Mouse (Mus musculus) thymus, adult 2 months (tissue): Measurements from ENCODE around the gene Ube2e3. TPM values are rescaled to one million over a fixed set of nuclear protein-coding genes. Genes with fewer than 3 reads are reported as not detected.
A peak's percentile ranks its signal among the peaks of the same experiment; 100 is the strongest.

ENCODE experiments used
- DNase-seq: peaks from one replicate; pipeline ENCODE4 v3.0.0; 2021
- H3K27ac ChIP-seq: fragments of 200-500 bp; 2 replicates; pipeline ENCODE4 v1.5.1; 2012; ENCODE audit warnings: low read length, control low read depth; ENCODE audit not compliant: control insufficient read depth, insufficient read depth
- H3K27me3 ChIP-seq: fragments of 200-500 bp; 2 replicates; pipeline ENCODE4 v1.6.1; 2012; ENCODE audit warnings: mild to moderate bottlenecking, low read length, moderate library complexity, mixed read lengths; ENCODE audit not compliant: control insufficient read depth, insufficient read depth
- H3K36me3 ChIP-seq: fragments of 200-500 bp; 2 replicates; pipeline ENCODE4 v1.6.1; 2012; ENCODE audit warnings: mild to moderate bottlenecking, low read length, moderate library complexity; ENCODE audit not compliant: control insufficient read depth, insufficient read depth
- H3K4me1 ChIP-seq: fragments of 200-500 bp; replicated peaks from 2 replicates; pipeline ENCODE4 v1.6.1; 2012; ENCODE audit warnings: low read length; ENCODE audit not compliant: control insufficient read depth, insufficient read depth
- H3K4me3 ChIP-seq: fragments of 200-500 bp; 2 replicates; pipeline ENCODE4 v1.5.1; 2012; ENCODE audit warnings: mild to moderate bottlenecking, low read length, control low read depth, moderate library complexity; ENCODE audit not compliant: control insufficient read depth, insufficient read depth
- CTCF ChIP-seq: fragments of 200-500 bp; IDR thresholded peaks from 2 replicates; pipeline ENCODE4 v1.5.1; 2012; ENCODE audit warnings: mild to moderate bottlenecking, control low read depth, low read length, moderate library complexity, borderline replicate concordance; ENCODE audit not compliant: control insufficient read depth, poor library complexity, insufficient read depth; ENCODE audit errors: extremely low read depth
- POLR2A ChIP-seq: fragments of 200-500 bp; IDR thresholded peaks from 2 replicates; pipeline ENCODE4 v1.6.1; 2012; ENCODE audit warnings: mild to moderate bottlenecking, low read length, control low read depth, moderate library complexity; ENCODE audit not compliant: control insufficient read depth, poor library complexity, insufficient read depth; ENCODE audit errors: extremely low read depth
- WGBS: fragments of 180-500 bp; shearing (Covaris S2); methylation state at CpG from one replicate; pipeline ENCODE4 v1.1.7; 2018; 5-methylcytosine and 5-hydroxymethylcytosine counted together
- polyA plus RNA-seq: library from polyadenylated mRNA; depleted of rRNA; stranded (reverse); fragments of >200 nt; gene quantifications from 2 replicates; pipeline ENCODE4 v1.2.3, GENCODE M21; 2012

The Ube2e3 gene
- polyA plus RNA-seq, 1 experiment, result 37.3 TPM

DNA sequence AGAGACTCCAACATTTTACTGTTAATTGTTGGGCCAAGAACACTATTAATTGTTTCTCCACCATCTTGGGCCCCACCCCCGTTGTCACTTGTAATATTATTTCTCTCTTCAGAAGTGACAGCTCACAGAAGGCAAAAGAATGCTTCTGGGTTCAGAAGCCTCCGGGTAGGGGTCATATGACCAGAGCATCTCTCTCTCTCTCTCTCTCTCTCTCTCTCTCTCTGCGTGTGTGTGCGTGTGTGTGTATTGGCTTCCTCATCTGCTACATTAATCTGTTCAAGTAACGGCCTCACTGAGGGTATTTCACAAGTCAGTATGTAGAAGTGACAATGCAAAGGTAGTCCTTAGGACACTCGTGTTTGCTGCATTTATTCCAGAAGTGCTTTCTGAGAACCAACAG is 9.3 kb upstream of the Ube2e3 start:
- WGBS, result 95% methylated on average over 6 of the region's 6 CpGs
- no peak overlapping the region for H3K27ac ChIP-seq

DNA sequence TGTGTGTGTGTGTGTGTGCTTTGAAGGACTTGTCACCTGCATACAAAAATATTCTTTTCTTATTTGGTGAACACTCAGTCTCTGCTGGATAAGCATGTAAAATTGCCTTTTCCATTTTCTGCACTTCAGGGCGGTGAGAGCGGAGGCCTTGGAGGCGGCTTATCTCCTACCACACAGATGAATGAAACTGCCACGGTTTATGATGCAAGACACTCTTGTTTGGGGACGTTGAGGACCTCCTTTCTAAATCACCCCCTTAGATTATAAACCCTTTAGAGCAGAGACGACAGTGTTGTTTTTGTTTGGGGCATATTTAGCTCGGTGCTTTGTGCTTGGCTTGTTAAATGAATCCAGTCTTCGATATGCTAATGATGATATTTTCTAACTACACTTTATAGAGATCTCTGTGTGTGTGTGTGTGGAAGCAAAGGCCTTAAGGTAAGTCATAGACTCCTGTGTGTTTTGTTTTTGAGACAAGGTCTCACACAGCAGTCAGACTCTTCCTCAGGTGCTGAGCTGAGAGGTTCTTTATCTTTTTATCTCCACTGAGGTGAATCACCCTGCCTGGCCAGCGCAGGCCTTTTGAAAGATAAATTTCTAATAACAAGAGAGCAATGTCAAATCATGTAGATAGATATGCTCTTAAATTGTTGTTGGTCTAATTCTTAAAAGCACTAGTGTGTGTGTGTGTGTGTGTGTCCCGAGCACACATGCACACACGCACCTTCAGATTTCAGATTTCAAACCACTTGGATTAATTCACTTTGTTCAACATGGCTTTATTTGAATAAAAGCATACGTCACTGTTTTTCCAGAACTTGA is 8.4 kb upstream of the Ube2e3 start:
- Histone ChIP-seq H3K4me1 (peaks cover 2% of the 10 kb centered on the region; the same call in 1 of the 2 replicates), H3K27me3 (no peaks in the 10 kb centered on the region), H3K27ac (no peak overlapping the region), H3K4me3 (no peak overlapping the region), H3K36me3 (no peaks in the 10 kb centered on the region)
- DNase-seq, result no peak
- no peak for TF ChIP-seq POLR2A
- no peak for TF ChIP-seq CTCF
- WGBS, result 77% methylated on average over 12 of the region's 12 CpGs

More for the DNA sequence above, 9.3 kb upstream of the Ube2e3 start:
- no peak overlapping the region for H3K4me3 ChIP-seq
- peaks cover 2% of the 10 kb centered on the region; the same call in 1 of the 2 replicates for H3K4me1 ChIP-seq
- DNase-seq, result no peak
- no peaks in the 10 kb centered on the region for H3K36me3 ChIP-seq
- no peak for TF ChIP-seq POLR2A
- no peak for TF ChIP-seq CTCF
- no peaks in the 10 kb centered on the region for H3K27me3 ChIP-seq

DNA sequence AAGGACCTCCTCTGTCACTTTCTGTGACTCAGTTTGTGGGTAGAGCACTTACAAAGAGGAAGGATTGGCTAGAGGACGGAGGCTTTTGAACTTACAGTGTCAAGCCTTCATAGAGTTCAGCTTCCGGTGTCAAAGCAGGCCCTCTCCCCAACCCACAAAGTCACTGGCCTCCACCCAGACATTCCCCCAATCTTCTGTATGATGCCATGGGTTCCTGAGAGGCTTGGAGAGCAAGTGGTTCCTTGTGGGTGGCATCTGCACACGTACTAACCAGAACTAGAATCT is 7.9 kb upstream of the Ube2e3 start:
- H3K36me3 ChIP-seq, result no peaks in the 10 kb centered on the region
- no peaks in the 10 kb centered on the region for H3K27me3 ChIP-seq
- H3K4me1 ChIP-seq, result peaks cover 2% of the 10 kb centered on the region; the same call in 1 of the 2 replicates
- no peak for DNase-seq
- no peak overlapping the region for H3K4me3 ChIP-seq
- 24% methylated on average over 3 of the region's 3 CpGs for WGBS
- TF ChIP-seq CTCF (no peak), POLR2A (no peak)
- no peak overlapping the region for H3K27ac ChIP-seq

DNA sequence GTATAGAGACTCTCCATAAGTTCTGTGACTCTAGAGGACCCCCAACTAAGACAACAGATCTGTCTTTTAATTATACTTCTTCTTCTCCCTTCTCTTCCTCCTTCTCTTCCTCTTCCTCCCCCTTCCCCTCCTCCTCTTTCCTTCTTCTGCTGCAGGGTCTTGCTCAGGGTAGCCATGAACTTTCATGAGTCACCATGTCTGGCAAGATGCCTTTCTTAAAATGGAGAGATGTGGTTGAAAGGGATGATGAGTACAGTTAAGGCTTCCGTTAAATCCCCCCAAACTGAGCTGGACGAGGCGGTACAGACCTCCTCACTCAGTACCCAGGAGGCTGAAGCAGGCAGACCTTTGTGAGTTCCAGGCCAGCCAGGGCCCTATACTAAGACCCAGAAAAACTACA is 3.8 kb upstream of the Ube2e3 start:
- Histone ChIP-seq H3K4me3 (no peak overlapping the region), H3K4me1 (peaks cover 5% of the 10 kb centered on the region; the same call in 1 of the 2 replicates), H3K27me3 (no peaks in the 10 kb centered on the region), H3K27ac (no peak overlapping the region), H3K36me3 (no peaks in the 10 kb centered on the region)
- TF ChIP-seq POLR2A (no peak), CTCF (no peak)
- DNase-seq, result no peak
- WGBS, result 80% methylated on average over 3 of the region's 3 CpGs

DNA sequence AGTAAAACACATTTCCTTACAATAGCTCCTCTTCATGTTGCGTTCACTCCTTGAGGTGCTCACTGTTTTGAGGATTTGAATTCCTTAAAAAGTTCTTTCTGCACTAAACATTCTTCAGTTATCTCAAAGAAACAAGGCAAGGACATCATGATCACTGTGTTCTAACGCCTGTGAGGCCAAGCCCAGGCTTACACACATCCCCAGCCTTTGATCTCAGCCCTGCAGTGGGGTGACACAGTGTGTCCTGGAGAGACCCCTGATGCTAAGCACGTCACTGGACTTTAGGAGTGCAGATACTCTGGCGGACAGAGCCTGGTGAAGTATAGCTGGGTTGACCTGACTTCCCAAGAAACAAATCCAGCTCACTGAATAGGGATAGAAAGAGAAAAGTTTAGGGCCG is 3.1 kb upstream of the Ube2e3 start:
- H3K27me3 ChIP-seq, result no peaks in the 10 kb centered on the region
- 89% methylated on average over 5 of the region's 5 CpGs for WGBS
- DNase-seq, result no peak
- H3K4me3 ChIP-seq, result no peak overlapping the region
- no peak overlapping the region for H3K27ac ChIP-seq
- TF ChIP-seq POLR2A (no peak), CTCF (no peak)
- no peaks in the 10 kb centered on the region for H3K36me3 ChIP-seq
- peaks cover 5% of the 10 kb centered on the region; the same call in 1 of the 2 replicates for H3K4me1 ChIP-seq

DNA sequence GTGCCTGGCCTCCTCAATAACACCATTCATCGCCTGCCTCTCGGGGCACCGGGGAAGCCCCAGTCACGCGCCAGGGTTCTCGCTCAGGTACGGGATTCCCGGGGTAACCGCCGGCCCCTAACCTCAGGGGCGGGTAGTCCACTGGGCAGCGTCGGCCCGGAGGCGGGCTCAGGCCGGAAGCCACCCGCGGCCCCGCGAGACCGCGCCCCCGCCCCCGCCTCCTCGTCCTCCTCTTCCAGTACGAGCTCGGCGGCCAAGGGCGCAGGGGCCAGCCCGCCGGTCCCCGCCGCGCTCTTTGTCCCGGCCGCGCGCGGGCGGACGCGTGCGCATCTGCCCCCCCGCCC is 559 bp downstream of the Ube2e3 start:
- H3K27me3 ChIP-seq, result no peaks in the 10 kb centered on the region
- H3K4me3 ChIP-seq, result peak overlapping the region; percentile 46
- peak; percentile 81 for DNase-seq
- H3K36me3 ChIP-seq, result no peaks in the 10 kb centered on the region
- TF ChIP-seq CTCF (no peak), POLR2A (0 out of 2 replicates have a peak, but pooled peaks have one; percentile 20)
- H3K4me1 ChIP-seq, result peaks cover 10% of the 10 kb centered on the region
- H3K27ac ChIP-seq, result peak overlapping the region; percentile 13; the same call in 1 of the 2 replicates
- under 1% methylated on average over 40 of the region's 44 CpGs for WGBS
